Mouse (Mus musculus) cerebellum, adult 11-12 months (tissue): Measurements from ENCODE around the gene Nhsl2.

Source experiments
- DNase-seq: peaks from one replicate; pipeline ENCODE4 v3.0.0; 2022

The Nhsl2 gene

GRCm38 (mm10) chrX:102054009-102054408 lies 204.8 kb downstream of the Nhsl2 start:
- no peak for DNase-seq

- no peak for DNase-seq
These were observed 210.3 kb downstream of the Nhsl2 start for GRCm38 (mm10) chrX:102059437-102059836.

DNA sequence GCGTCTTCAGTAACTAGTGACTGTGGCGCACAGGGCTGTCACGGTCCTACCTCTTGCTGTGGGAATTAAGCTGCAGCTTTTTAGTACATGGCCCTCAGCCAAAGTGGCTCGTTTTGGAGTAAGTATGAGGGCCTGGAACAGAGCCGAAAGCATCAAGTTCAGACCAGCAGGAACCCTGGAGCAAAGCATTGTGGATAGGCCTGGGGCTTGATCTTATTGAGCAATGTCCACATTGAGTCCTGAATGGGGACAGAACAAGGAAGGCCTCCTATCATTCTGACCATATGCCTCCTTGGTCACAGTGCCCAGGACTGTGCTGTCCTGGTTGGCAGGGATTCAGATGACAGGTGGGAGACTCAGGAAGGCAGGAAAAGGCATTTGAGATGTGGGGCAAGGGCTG lies 211.1 kb downstream of the Nhsl2 start:
- peak; percentile 93 for DNase-seq

DNA sequence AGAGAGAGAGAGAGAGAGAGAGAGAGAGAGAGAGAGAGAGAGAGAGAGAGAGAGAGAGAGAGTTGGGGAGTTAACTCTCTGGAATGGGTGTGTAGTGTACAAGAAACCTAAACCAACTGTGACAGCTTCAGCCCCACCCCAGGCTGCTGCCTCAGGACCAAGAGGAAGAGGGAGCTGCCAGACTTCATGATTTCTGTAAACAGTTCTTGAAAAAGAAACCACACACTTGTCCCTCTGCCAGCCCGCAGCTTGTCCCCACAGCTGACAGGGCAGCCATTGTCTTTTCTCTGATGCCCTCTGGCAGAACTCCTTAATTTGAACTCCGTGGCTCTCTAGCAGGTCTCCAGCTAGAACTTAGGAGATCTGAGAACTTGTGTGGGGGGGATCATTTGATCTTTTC lies 211.7 kb downstream of the Nhsl2 start:
- DNase-seq: peak; percentile 43

DNA sequence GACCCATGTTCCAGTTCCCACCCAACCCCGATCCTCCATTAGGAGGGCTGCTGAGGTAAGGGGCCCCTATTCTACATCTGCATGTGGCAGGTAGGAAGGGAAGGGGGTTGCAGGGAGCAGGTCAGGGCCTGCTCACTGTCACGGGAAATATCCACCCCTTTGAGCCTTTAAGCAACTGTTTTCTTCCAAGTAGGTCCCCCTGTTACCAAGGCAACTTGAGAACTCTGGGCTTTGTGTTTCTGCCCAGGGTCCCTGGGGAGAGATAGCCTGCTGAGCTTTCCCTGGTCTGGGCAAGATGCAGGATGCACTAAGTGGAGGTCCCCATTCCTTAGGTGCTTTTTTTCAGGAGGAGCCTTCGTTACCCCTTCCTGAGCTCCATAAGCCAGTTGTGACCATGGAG lies 214.9 kb downstream of the Nhsl2 start:
- DNase-seq: no peak

- DNase-seq: no peak
These were observed 216.1 kb downstream of the Nhsl2 start for GRCm38 (mm10) chrX:102065213-102065775.

DNA sequence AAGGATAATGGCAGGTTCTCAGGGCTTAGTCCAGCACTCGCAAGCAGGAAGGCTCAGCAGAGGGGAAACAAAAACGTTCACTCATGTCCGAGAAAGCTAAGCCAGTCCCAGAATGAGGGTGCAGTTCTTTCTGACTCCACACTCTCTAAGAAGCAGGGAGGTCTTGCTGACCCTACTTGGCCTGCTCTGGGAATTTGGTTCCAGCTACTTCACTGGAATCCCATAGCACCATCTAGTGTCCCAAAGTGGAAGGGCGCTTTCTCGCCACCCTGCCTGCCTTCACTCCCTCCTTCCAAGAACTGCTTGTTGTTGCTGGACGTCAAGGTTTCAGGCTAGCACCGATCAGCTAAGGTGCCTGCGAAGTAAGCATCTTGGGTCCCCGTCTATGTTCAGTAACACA lies 216.9 kb downstream of the Nhsl2 start:
- DNase-seq: peak; percentile 57

DNA sequence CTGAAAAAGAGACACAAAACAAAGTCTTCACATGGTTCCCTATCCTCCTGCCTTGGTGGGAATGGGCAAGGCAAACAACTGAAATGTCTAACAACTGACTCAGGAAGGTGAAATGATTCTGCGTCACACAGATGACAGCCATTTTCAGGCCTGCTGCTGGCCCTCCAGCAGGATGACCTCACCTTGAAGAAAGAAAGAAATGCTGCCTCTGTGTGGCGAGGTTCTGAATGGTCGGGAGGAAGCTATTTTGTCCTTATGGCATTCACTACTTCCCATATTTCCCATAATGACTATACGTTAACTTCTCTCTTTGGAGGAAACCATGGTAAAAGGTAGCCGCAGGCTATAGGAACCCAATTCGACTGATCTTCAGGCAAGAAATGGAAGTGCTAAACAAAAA lies 217.9 kb downstream of the Nhsl2 start:
- DNase-seq: no peak

DNA sequence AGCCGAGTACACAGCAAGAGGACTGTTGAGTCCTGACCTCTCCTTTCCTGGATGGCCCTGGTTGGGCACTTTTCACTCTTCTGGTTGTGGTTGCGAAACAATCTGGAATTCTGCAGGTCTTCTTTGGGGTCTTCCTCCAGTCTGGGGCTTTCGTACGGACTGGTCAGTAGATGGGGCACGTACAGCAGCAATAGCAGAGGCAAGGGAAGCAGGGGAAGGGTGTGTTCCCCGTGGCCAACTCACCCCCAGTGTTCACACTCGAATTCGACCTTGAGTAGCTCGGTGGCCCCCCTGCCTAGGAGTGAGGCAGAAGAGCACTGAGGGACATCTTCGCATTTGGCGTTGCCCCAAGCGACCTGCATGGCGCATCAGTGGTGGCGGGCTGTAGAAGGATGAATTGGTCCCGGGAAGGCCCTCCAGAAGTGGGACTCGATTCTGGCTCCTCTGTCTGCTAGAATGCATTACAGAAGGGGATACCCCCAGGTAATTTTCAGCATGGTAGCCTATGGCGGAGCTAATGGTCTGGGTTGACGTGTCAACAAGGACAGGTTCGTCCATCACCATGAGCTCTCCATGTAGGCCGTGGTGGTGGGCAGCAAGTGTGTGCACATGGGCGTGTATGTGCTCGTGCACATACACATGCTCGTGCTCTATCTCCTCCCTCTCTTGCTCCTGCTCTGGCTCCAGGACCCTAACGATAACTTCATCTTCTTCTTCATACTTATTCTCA lies 219.8 kb downstream of the Nhsl2 start:
- no peak for DNase-seq

DNA sequence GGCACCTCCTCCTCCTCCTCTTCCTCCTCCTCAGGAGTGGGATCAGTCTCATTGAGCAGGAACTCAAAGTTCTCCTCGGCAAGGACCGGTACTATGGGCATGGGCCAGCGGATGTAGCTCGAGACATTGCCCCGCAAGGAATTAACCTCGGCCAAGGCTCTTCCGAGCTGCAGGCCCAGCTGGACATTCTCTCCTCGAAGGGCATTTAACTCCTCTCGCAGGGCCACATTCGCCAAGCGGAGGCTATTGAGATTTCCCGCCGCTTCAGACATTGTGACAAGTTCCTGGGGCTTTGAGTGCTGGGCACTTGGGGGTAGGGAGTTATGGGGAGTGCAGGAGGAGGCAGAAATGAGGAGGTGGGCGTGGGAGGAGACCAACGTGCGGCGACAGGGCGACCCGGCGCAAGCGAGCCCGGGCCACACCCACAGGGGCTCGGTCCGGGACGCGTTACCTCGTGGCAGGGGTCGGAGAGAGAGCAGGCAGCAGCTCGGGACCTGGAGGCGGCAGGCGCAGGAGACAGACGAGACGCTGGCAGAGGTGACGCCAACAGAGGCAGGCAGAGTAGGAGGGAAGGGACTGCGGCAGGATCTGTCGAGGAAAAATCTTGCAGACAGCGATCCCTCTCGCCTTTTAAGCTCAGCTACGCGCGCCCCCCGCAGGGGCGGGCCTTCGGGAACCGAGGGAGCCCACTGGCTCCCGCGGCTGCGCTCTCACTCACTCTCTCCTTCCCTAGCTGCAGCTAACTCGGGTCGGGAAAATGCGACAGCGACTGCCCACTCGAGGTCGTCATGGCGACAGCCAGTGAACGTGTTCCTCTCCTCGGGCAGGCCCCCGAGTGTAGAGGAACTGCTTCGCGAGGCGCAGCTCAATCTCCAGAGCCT lies 221.6 kb downstream of the Nhsl2 start, which contains the start of gene Rtl5:
Gene Rtl5, minus strand, starts transcription at position 714 of the 881 bp plus-strand sequence.
- DNase-seq: peak; percentile 56

DNA sequence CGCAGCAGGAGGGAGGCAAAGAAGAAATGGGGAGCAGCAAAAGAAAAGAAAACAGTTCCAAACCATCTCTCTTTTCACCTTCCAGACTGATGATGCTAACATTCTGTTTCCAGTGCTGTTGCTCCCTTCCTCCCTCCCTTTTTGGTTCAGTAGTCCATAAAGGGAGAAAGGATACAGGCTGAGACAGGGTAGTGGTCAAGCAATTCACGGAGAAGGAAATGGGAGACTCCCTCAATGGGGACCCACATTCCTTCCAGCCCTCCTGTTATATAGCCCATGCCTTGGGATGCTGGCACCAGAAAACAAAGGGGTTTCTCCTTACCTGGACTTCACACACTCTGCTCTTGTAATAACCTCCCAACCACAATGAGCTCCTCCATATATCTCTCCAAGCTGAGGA lies 222.3 kb downstream of the Nhsl2 start:
- no peak for DNase-seq

- no peak for DNase-seq
These were observed 224.6 kb downstream of the Nhsl2 start for GRCm38 (mm10) chrX:102073605-102074325.

DNA sequence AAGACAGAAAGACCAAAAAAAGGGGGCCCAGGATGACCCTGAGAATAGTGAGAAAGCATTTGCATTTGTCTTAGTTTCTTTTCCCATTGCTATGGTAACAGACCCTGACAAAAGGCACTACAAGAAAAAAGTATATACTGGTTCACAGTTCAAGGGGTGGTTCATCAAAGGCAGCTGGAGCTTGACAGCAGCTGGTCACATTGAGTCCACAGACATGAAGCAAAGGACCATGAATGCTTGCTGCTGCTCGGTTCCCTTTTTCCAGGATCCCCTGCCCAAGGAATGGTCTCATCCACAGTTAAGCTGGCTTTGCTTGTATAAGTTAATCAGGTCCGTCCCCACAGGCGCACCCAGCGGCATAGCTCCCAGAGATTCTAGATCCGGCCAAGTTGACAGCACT lies 225.2 kb downstream of the Nhsl2 start:
- no peak for DNase-seq

- no peak for DNase-seq
These were observed 226.0 kb downstream of the Nhsl2 start for GRCm38 (mm10) chrX:102075158-102075557.

DNA sequence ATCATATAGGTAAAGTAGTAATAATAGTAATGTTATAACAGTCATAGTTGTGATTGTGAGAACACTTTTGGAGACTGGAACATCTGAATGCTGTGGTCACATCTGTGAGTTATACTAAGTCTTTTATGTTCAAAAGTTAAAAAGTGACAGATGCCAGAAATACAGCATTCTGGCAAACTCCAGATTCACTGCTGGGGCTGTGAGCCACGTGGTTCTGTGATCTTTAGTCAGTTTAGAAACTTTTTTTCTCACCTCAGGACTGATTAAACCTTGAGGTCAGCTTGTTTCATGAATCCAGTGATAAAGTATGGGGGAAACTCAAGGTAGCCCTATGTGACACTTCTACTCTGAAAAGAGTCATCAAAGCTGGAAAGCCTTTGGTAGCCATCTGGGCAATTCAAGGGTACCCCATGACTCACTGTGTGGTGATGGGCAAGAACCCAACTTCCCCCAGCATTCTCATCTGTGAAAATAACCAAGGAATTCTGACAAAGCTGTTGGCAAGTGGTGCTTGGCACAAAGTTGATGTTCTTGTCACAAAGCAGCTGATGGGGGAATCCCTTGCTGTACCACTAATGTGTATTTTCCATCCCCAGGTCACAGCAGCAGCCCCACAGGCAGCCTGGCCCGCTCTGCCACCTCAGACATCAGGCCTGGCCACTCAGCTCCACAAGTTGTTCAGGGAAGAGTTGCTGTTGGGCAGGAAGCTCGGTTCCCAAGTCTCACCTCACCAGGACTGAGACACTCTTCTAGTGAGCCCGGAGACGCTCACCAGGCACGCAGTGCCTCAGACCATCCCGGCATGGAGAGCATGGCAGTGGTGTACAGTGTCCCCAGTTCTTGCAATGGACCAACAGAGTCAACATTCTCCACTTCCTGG lies 227.9 kb downstream of the Nhsl2 start:
- DNase-seq: no peak

- no peak for DNase-seq
These were observed 231.9 kb downstream of the Nhsl2 start for GRCm38 (mm10) chrX:102081076-102081475.

DNA sequence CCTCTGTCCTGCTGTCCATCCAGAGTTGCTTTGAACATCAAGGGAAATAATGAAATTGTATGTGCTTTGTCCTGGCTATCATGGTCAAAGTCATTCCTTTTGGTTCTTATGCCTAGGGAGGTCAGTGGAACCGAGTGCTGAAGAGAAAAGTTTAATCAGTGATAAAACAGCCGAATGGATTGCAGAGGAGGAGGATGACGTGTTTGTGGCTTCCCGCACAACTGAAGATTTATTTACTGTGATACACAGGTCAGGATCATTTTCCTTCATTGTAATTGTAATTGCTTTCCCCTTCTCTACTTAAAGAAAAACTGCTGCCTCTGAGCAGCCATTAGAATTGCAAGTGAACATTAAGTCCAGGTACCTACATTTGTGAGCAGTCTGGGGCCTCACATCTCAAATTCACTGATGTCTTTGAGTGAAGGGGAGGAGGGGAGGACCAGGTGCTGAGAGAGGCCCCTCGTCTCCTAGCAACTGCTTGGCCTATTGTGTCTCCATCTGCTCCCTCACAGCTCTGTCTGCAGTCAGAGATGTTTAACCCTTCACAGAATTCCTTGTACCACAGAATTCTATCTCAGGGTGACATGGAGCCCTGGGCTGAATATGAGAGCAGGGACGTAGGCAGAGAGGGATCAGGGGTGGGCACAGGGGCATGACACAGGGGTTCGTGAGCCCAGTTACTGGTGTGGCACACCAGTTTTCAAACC lies 232.5 kb downstream of the Nhsl2 start:
- peak; percentile 57 for DNase-seq

DNA sequence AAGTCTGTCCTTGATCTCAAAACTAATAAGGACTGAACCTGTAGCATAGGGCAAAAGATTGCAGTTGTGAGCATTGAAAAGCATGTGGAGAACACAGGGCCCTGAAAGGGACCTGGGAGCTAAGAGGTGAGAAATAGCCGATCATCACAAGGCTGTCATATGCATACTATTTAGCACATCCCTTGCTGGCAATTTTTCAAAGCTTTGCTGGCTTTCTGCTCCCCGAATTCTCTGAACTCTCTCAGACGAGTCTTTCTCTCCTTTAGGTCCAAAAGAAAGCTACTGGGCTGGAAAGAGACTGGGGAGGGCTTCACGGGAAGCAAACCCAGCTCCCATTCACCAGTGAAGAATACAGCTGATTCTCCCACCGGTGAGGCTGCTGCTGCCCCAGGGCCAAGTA lies 233.2 kb downstream of the Nhsl2 start:
- DNase-seq: no peak

DNA sequence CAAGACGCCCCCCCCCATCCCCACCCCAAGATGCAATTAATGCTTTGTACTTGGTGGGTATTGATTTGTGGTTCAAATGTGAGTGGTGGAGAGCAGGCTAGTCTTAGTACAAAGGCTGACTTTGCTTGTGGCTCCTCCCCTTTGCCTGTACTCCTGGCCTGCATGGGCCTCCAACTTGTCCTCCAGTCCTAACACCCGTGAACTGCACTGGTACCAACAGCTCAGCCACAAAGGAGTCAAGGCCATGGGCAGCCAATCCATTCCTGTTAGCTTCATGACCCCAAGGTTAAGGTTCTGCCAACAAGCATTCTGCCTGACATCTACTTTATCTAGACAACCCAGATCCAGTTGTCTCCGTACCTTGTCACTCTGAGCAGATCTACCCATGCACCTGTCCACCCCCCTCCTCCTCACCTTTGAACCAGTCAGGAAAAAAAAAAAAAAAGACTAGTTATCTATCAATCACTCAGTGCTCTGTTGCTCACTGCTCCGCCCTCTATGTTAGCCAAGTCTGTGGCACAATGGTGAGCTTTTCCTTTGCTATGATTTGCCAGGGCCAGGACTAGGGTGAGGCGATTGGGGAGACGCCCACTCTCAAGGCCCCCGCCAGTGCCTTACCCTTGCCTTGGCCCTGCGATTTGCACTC lies 236.7 kb downstream of the Nhsl2 start:
- no peak for DNase-seq

DNA sequence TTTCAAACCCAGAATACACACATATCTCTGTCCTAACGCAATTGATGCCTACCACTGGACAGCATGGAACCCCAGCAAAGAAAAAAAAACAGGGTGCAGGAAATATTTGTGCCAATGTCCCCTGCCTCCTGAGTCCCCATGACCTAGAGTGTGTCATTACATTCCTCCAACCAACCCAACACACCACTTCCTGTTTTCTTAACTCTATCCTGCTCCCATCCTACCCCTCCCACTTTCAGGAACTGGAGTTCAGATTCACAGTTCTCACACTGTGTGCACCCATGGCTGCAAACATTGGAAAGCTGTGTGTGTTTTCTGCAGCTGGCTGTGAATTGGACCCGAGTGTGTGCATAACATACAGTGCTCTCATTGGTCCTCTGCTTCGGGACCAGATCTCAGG lies 241.4 kb downstream of the Nhsl2 start:
- no peak for DNase-seq

- DNase-seq: no peak
These were observed 245.3 kb downstream of the Nhsl2 start for GRCm38 (mm10) chrX:102094381-102094904.
